In the genomic region with DNA sequence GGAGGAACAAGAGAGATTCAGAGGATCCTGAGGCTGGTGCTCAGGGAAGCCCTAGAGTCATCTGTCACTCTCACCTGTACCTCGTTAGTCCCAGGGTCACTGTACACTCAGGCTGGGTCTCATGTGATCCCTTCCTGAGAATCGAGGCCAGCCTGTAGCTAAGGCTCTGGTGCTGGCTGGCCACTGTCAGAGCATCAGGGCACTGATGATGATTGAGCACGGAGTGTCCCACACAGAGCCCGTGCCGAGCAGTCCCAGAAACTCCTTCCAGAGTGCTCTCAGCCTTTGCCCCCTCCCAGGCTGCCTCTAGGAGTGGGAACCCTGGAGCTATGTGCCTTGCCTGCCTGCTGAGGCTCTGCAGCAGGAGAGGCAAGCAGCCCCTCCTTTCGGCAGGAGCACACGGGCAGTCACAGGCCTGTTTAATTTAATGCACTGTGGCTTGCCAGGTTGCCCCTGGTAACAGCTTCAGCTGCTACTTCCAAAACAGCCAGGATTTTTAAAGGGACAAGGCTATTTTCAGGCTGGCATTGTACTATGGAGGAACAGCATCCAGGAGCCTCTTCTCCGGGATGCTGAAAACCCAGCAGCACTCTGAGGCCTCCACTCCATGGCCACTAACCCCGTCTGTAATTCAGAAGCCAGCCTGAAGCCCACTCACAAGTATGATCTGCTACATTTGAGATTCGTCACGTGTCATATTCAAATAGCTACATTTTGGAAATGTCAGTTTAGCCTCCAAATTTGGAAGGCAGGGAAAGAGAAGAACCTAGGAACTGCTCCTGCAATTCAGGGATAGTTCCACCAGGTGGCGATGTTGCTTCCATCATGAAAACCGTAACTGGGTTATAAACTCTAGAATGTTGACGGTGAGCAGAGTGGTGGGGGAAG, we compare ENCODE assay signal across 8 mouse cellular contexts. TPM values are rescaled to one million over a fixed set of nuclear protein-coding genes. Genes with fewer than 3 reads are reported as not detected.
DNase-seq lines count a peak whose midpoint lies in the region; ATAC-seq and TF ChIP-seq lines count a peak whose summit lies in the region.

No protein-coding gene starts in this region.

- H3K4me1 ChIP-seq in heart, embryonic 10.5 days = 0 out of 2 replicates have a peak, but pooled peaks cover 3% of the 10 kb centered on the region
- peaks cover 51% of the 10 kb centered on the region for H3K4me1 ChIP-seq in hindbrain, embryonic 15.5 days (replicated peaks)
- peaks cover 7% of the 10 kb centered on the region for H3K4me1 ChIP-seq in midbrain, embryonic 12.5 days

- intact Hi-C loops in heart, postnatal 10 days (cut with DNase I) = loop anchor here (1.0 to 5.0 kb wide), 2 partner anchors 78 to 532 kb away; no protein-coding TSS in a partner anchor
- intact Hi-C loops in left cerebral cortex, adult 2 months (cut with DNase I) = loop anchor here (1.0 to 5.0 kb wide), 3 partner anchors 78 to 532 kb away; no protein-coding TSS in a partner anchor

- peak overlapping the region; percentile 41 for H3K9ac ChIP-seq in hindbrain, embryonic 15.5 days
- H3K9ac ChIP-seq in midbrain, embryonic 12.5 days (replicated peaks) = no peak overlapping the region

- ATAC-seq in erythroblast, adult 5-6 weeks (replicated peaks; ENCODE audit: low FRiP score, poor library complexity, severe bottlenecking) = 0 out of 2 replicates have a peak, but pooled peaks have one; percentile 53
- peak; percentile 85 for ATAC-seq in hindbrain, embryonic 15.5 days (ENCODE audit: low FRiP score, low read depth)
- peak; percentile 80 for ATAC-seq in midbrain, embryonic 12.5 days (ENCODE audit: low FRiP score, low read depth)

- peak; percentile 59 to 75 for DNase-seq in heart, postnatal 10 days
- no peak for DNase-seq in heart, embryonic 10.5 days (ENCODE audit: low spot score)
- DNase-seq in brain, embryonic 18.5 days (ENCODE audit: low read depth, low spot score) = peak; percentile 84
- DNase-seq in left cerebral cortex, adult 2 months (ENCODE audit: extremely low spot score in 1 of 2, low spot score in 2 of 2) = peak; percentile 84 to 89
- peak; percentile 8 to 20 for DNase-seq in spleen, postnatal 36 days (ENCODE audit: low spot score in 2 of 2)

- TF ChIP-seq CTCF in left cerebral cortex, adult 2 months (IDR thresholded peaks at IDR 0.05) = peak; percentile 95

- H3K27me3 ChIP-seq in heart, embryonic 10.5 days (ENCODE audit: insufficient read depth, poor library complexity, severe bottlenecking) = peaks cover 81% of the 10 kb centered on the region
- H3K27me3 ChIP-seq in hindbrain, embryonic 15.5 days = no peaks in the 10 kb centered on the region
- H3K27me3 ChIP-seq in midbrain, embryonic 12.5 days = peaks cover 22% of the 10 kb centered on the region; the same call in 1 of the 2 replicates

- no peaks in the 10 kb centered on the region for H3K36me3 ChIP-seq in heart, embryonic 10.5 days
- no peaks in the 10 kb centered on the region for H3K36me3 ChIP-seq in hindbrain, embryonic 15.5 days
- H3K36me3 ChIP-seq in midbrain, embryonic 12.5 days = no peaks in the 10 kb centered on the region

- H3K4me3 ChIP-seq in heart, embryonic 10.5 days = no peak overlapping the region
- H3K4me3 ChIP-seq in hindbrain, embryonic 15.5 days = no peak overlapping the region
- H3K4me3 ChIP-seq in left cerebral cortex, adult 2 months = 0 out of 2 replicates have a peak overlapping the region, but pooled peaks have one; percentile 4
- no peak overlapping the region for H3K4me3 ChIP-seq in midbrain, embryonic 12.5 days

- H3K9me3 ChIP-seq in heart, embryonic 10.5 days = no peaks in the 10 kb centered on the region
- H3K9me3 ChIP-seq in hindbrain, embryonic 15.5 days = no peaks in the 10 kb centered on the region
- H3K9me3 ChIP-seq in midbrain, embryonic 12.5 days = no peaks in the 10 kb centered on the region

- WGBS in heart, embryonic 10.5 days = 33% methylated on average over 14 of the region's 14 CpGs
- WGBS in hindbrain, embryonic 15.5 days = 12% methylated on average over 14 of the region's 14 CpGs
- 31% methylated on average over 14 of the region's 14 CpGs for WGBS in midbrain, embryonic 12.5 days

- peak overlapping the region; percentile 38 for H3K4me2 ChIP-seq in hindbrain, embryonic 15.5 days
- no peak overlapping the region for H3K4me2 ChIP-seq in midbrain, embryonic 12.5 days (replicated peaks)

- no peak overlapping the region for H3K27ac ChIP-seq in heart, embryonic 10.5 days
- peak overlapping the region; percentile 88 for H3K27ac ChIP-seq in hindbrain, embryonic 15.5 days (replicated peaks)
- H3K27ac ChIP-seq in left cerebral cortex, adult 2 months = peak overlapping the region; percentile 96
- H3K27ac ChIP-seq in midbrain, embryonic 12.5 days (replicated peaks) = peak overlapping the region; percentile 40

RNA-seq across cellular contexts. Expression of gene Ttc22, which starts 8.3 kb away (rescaled TPM):
- under 1 TPM; 0.17 to 0.35 TPM for total RNA-seq in heart, postnatal 10 days (2021)
- polyA plus RNA-seq in heart, embryonic 10.5 days (2016; fragmentation: Nextera tagmentation; extraction: Ambion mirVana) = 0.23 and 0.79 TPM in 2 replicates
- not detected in 2 replicates for total RNA-seq in erythroblast, adult 5-6 weeks (2015; ENCODE audit: low replicate concordance)
- total RNA-seq in erythroblast, adult 5-6 weeks (2017; ENCODE audit: low replicate concordance) = not detected in 2 replicates
- 1.5 and 2.4 TPM in 2 replicates for polyA plus RNA-seq in hindbrain, embryonic 15.5 days (2015; fragmentation: Nextera tagmentation; extraction: Ambion mirVana)
- under 1 TPM; 0.98 to 1.00 TPM for total RNA-seq in left cerebral cortex, adult 2 months (2021)
- polyA plus RNA-seq in midbrain, embryonic 12.5 days (2016; fragmentation: Nextera tagmentation; extraction: Ambion mirVana) = 0.40 and 0.58 TPM in 2 replicates

RNA-seq across cellular contexts. Expression of gene Lexm, which starts 13.5 kb away (rescaled TPM):
- total RNA-seq in heart, postnatal 10 days (2021) = not detected
- 0.80 TPM in 1 of 2 replicates, not detected in the other for polyA plus RNA-seq in heart, embryonic 10.5 days (2016; fragmentation: Nextera tagmentation; extraction: Ambion mirVana)
- not detected in 2 replicates for total RNA-seq in erythroblast, adult 5-6 weeks (2015; ENCODE audit: low replicate concordance)
- total RNA-seq in erythroblast, adult 5-6 weeks (2017; ENCODE audit: low replicate concordance) = not detected in 2 replicates
- not detected in 2 replicates for polyA plus RNA-seq in hindbrain, embryonic 15.5 days (2015; fragmentation: Nextera tagmentation; extraction: Ambion mirVana)
- under 1 TPM in 1 of 2 experiments, not detected in 1; 0.21 TPM for total RNA-seq in left cerebral cortex, adult 2 months (2021)
- polyA plus RNA-seq in midbrain, embryonic 12.5 days (2016; fragmentation: Nextera tagmentation; extraction: Ambion mirVana) = 0.27 and 0.79 TPM in 2 replicates

RNA-seq across cellular contexts. Expression of gene Pars2, which starts 20.3 kb away (rescaled TPM):
- total RNA-seq in heart, postnatal 10 days (2021) = 1 to 10 TPM; 4.2 to 5.0 TPM
- polyA plus RNA-seq in heart, embryonic 10.5 days (2016; fragmentation: Nextera tagmentation; extraction: Ambion mirVana) = 14.9 and 16.9 TPM in 2 replicates
- total RNA-seq in erythroblast, adult 5-6 weeks (2015; ENCODE audit: low replicate concordance) = 0.58 and 0.84 TPM in 2 replicates
- 2.6 TPM in 1 of 2 replicates, not detected in the other for total RNA-seq in erythroblast, adult 5-6 weeks (2017; ENCODE audit: low replicate concordance)
- 9.6 and 10.3 TPM in 2 replicates for polyA plus RNA-seq in hindbrain, embryonic 15.5 days (2015; fragmentation: Nextera tagmentation; extraction: Ambion mirVana)
- 1 to 10 TPM; 6.1 to 6.3 TPM for total RNA-seq in left cerebral cortex, adult 2 months (2021)
- polyA plus RNA-seq in midbrain, embryonic 12.5 days (2016; fragmentation: Nextera tagmentation; extraction: Ambion mirVana) = 12.0 and 13.3 TPM in 2 replicates

RNA-seq across cellular contexts. Expression of gene Ttc4, which starts 48.2 kb away (rescaled TPM):
- total RNA-seq in heart, postnatal 10 days (2021) = 10 to 100 TPM; 19.9 to 21.9 TPM
- polyA plus RNA-seq in heart, embryonic 10.5 days (2016; fragmentation: Nextera tagmentation; extraction: Ambion mirVana) = 71.7 and 86.0 TPM in 2 replicates
- total RNA-seq in erythroblast, adult 5-6 weeks (2015; ENCODE audit: low replicate concordance) = 3.3 and 11.7 TPM in 2 replicates
- total RNA-seq in erythroblast, adult 5-6 weeks (2017; ENCODE audit: low replicate concordance) = 8.1 and 15.2 TPM in 2 replicates
- 131 and 153 TPM in 2 replicates for polyA plus RNA-seq in hindbrain, embryonic 15.5 days (2015; fragmentation: Nextera tagmentation; extraction: Ambion mirVana)
- total RNA-seq in left cerebral cortex, adult 2 months (2021) = 10 to 100 TPM; 44.8 to 47.7 TPM
- 101 and 107 TPM in 2 replicates for polyA plus RNA-seq in midbrain, embryonic 12.5 days (2016; fragmentation: Nextera tagmentation; extraction: Ambion mirVana)
